Mouse (Mus musculus) intestine, embryonic 14.5 days (tissue): ENCODE results near the gene Atg101. TPM values are rescaled to one million over a fixed set of nuclear protein-coding genes. Genes with fewer than 3 reads are reported as not detected.

ENCODE experiments used
- ATAC-seq: fragments of 200-750 bp; cut with Nextera tagmentation; replicated peaks from 2 replicates; pipeline ENCODE4 v1.8.0; 2017; ENCODE audit warnings: low read depth, moderate number of reproducible peaks, moderate TSS enrichment, moderate library complexity; ENCODE audit not compliant: low FRiP score, low TSS enrichment
- DNase-seq: peaks from one replicate; pipeline ENCODE4 v3.0.0-alpha.2; 2018; ENCODE audit warnings: low spot score
- H3K27ac ChIP-seq: fragments of 300-500 bp; sonication (generic); 2 replicates; pipeline ENCODE4 v1.5.1; 2014; ENCODE audit warnings: low read depth, mild to moderate bottlenecking, control low read depth
- H3K27me3 ChIP-seq: fragments of 300-500 bp; sonication (generic); replicated peaks from 2 replicates; pipeline ENCODE4 v1.6.1; 2014; ENCODE audit warnings: low read length, control low read depth; ENCODE audit not compliant: control insufficient read depth, insufficient read depth
- H3K36me3 ChIP-seq: fragments of 300-500 bp; sonication (generic); 2 replicates; pipeline ENCODE4 v1.6.1; 2014; ENCODE audit warnings: low read length, control low read depth; ENCODE audit not compliant: control insufficient read depth, insufficient read depth
- H3K4me1 ChIP-seq: fragments of 300-500 bp; sonication (generic); replicated peaks from 2 replicates; pipeline ENCODE4 v1.6.1; 2014; ENCODE audit warnings: low read length, control low read depth, mixed read lengths; ENCODE audit not compliant: control insufficient read depth, insufficient read depth
- H3K4me2 ChIP-seq: fragments of 300-500 bp; sonication (generic); 2 replicates; pipeline ENCODE4 v1.6.1; 2014; ENCODE audit warnings: low read length
- H3K4me3 ChIP-seq: fragments of 300-500 bp; sonication (generic); 2 replicates; pipeline ENCODE4 v1.5.1; 2014; ENCODE audit warnings: low read depth, low read length, control low read depth, mixed read lengths
- H3K9ac ChIP-seq: fragments of 300-500 bp; sonication (generic); 2 replicates; pipeline ENCODE4 v1.6.1; 2014; ENCODE audit warnings: mild to moderate bottlenecking, low read length
- H3K9me3 ChIP-seq: fragments of 300-500 bp; sonication (generic); 2 replicates; pipeline ENCODE4 v1.6.1; 2016; ENCODE audit warnings: low read length, control low read depth; ENCODE audit not compliant: control insufficient read depth
- WGBS: fragments of 180-500 bp; shearing (Covaris S2); extraction: QIAGEN DNeasy Blood & Tissue Kit; methylation state at CpG from one replicate; pipeline ENCODE4 v1.1.7; 2014; 5-methylcytosine and 5-hydroxymethylcytosine counted together
- polyA plus RNA-seq: library from polyadenylated mRNA; unstranded; fragments of >200 nt; fragmentation: Nextera tagmentation; extraction: Ambion mirVana; gene quantifications from 2 replicates; pipeline ENCODE4 v1.2.1, GENCODE M21; 2014

Gene Atg101
- polyA plus RNA-seq, 1 experiment from 2014 or later, result 67.1 TPM

GRCm38 (mm10) chr15:101260387-101260786 is 23.7 kb upstream of the Atg101 start:
- Histone ChIP-seq H3K4me3 (no peak overlapping the region), H3K36me3 (no peaks in the 10 kb centered on the region), H3K27me3 (no peaks in the 10 kb centered on the region), H3K4me1 (peaks cover 27% of the 10 kb centered on the region), H3K4me2 (peak overlapping the region; percentile 33; the same call in 1 of the 2 replicates), H3K9ac (0 out of 2 replicates have a peak overlapping the region, but pooled peaks have one; percentile 16), H3K27ac (peak overlapping the region; percentile 91), H3K9me3 (no peaks in the 10 kb centered on the region)
- 36% methylated on average over 10 of the region's 10 CpGs for WGBS
- no peak for DNase-seq
- ATAC-seq, result no peak

DNA sequence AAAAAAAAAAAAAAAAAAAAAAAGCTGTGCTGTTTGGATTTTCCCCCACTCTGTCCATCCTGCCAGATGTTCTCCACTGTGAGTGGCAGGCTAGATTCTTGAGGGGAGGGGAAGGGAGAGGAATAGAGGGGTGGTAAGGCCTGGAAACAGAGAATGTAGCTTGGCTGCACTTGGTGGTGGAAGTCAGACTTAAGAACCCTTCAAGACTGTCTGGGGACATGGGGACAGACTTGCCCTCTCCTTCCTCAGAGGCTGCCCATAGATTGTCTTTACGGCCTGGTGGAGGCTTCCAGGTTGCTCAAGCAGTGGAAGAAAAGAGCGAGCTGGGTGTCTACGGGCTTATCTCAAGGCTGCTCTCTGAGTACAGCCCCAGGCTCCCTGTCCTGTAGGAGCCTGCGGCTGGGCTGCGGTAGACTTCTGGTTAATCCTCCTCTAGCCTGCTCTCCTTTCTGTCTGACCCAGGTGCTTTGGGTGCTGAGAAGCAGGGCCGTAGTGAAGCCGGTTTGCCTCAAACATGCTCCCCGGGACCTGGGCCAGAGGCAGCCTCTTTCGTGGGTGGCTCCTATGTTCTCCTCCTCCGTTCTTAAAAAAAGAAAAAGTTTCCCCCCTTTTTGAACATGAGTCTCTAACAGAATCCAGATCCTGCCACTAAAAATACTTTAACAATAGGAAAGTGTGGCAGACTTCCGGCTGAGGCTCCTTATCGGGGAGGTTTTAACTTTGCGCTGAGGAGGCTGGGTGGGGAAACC is 23.0 kb upstream of the Atg101 start:
- no peaks in the 10 kb centered on the region for H3K27me3 ChIP-seq
- no peak for DNase-seq
- no peak for ATAC-seq
- peak overlapping the region; percentile 91 for H3K27ac ChIP-seq
- no peak overlapping the region for H3K4me3 ChIP-seq
- H3K9me3 ChIP-seq, result no peaks in the 10 kb centered on the region
- peaks cover 33% of the 10 kb centered on the region for H3K4me1 ChIP-seq
- 39% methylated on average over 13 of the region's 13 CpGs for WGBS
- peak overlapping the region; percentile 33 for H3K4me2 ChIP-seq
- peak overlapping the region; percentile 22 for H3K9ac ChIP-seq
- no peaks in the 10 kb centered on the region for H3K36me3 ChIP-seq

GRCm38 (mm10) chr15:101262502-101262901 is 21.6 kb upstream of the Atg101 start:
- 66% methylated on average over 5 of the region's 5 CpGs for WGBS
- H3K9ac ChIP-seq, result no peak overlapping the region
- H3K9me3 ChIP-seq, result no peaks in the 10 kb centered on the region
- H3K4me1 ChIP-seq, result peaks cover 39% of the 10 kb centered on the region
- no peak for DNase-seq
- no peaks in the 10 kb centered on the region for H3K36me3 ChIP-seq
- H3K4me2 ChIP-seq, result no peak overlapping the region
- H3K4me3 ChIP-seq, result no peak overlapping the region
- 0 out of 2 replicates have a peak overlapping the region, but pooled peaks have one; percentile 91 for H3K27ac ChIP-seq
- no peaks in the 10 kb centered on the region for H3K27me3 ChIP-seq
- ATAC-seq, result no peak

DNA sequence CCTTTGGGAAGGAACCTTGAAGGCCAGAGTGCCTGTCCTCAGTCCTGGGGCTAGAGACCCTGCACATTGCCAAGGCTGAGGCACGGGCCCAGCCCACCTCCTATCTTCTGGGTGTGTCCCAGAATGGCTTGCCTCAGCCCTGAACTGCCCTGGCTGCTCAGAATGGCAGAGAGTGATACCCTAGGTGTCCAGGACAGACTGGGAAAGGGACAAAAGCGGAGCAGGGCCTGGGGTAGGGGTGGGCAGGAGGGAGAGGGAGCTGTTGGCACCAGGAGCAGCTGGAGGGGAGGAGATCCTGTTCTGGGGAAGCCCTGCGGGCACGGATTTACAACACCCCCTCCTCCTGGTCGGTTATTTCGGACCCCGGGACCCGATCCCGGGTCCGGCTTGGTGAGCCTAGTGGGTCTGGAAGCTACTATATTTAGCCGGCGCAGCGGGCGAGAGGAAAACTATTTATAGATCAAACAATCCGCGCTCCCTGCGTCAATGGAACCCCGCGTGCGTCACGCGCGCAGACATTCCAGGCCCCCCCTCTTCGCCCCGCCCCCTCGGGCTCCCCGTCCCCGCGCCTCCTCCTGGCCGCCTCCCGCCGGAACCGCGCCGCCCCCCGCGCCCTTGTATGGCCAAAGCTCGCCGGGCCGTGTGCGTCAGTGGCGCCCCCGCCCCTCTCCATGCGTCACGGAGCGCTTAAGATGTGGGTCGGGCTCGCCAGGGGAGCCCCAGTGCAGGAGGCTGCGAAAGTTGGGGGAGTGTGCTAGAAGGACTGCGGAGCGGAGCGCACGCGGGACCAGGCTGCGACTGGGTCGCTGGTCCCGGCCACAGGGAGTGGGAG is 17.7 kb upstream of the Atg101 start:
- peaks cover 14% of the 10 kb centered on the region for H3K36me3 ChIP-seq
- H3K4me2 ChIP-seq, result peak overlapping the region; percentile 70
- peak overlapping the region; percentile 46 for H3K4me3 ChIP-seq
- peaks cover 34% of the 10 kb centered on the region for H3K4me1 ChIP-seq
- no peaks in the 10 kb centered on the region for H3K9me3 ChIP-seq
- no peaks in the 10 kb centered on the region for H3K27me3 ChIP-seq
- H3K27ac ChIP-seq, result peak overlapping the region; percentile 81
- DNase-seq (peak; percentile 93), ATAC-seq (peak; percentile 89)
- WGBS, result under 1% methylated on average over 56 of the region's 57 CpGs
- peak overlapping the region; percentile 61 for H3K9ac ChIP-seq

DNA sequence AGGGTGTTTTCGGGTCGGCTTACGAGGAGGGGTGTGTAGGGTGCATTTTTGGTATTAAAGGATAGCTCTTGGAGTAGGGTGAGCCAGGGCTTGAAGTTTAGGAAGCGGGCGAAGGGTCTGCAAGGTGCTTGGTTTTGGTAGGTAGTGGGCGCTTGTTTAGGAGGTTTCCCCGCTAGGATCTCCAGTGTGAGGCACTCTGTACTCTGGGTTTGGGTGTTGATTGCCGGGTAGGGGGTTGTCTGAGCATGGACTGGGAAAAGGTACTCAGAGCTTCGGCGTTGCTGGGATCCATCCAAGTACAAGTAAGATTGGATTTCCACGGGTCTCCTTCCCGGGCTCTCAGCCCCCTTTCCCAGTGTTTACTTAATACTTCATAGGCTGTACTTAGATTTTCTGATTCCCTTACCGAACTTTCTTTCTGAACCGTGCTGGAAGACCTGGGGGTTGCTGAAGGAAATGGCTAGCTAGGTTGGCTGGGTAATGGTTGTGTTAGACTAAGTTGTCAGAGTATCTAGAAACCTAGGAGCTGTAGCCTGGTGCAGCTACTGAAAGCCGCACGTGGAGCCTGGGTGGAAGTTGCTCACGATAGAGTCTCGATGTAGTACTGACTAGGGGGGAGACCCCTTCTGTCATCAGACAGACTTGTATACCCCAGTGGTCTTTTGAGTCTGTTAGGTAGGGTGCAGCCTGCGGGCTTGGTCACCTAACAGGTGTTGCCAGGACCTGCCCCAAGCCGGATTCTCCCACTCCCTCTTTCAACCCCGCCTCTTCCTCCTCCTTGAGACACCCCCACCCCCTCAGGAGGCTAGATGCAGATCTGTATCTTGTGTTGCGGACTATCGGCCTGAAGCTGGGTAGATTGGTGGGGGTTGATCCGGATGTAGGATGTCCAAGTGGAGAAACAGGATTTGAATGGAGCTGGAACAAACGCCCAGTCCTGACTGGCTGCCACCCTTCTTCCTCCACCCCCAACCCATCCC is 16.7 kb upstream of the Atg101 start:
- H3K4me2 ChIP-seq, result peak overlapping the region; percentile 70
- peak overlapping the region; percentile 46 for H3K4me3 ChIP-seq
- peaks cover 24% of the 10 kb centered on the region for H3K36me3 ChIP-seq
- H3K27me3 ChIP-seq, result no peaks in the 10 kb centered on the region
- H3K9ac ChIP-seq, result peak overlapping the region; percentile 61
- H3K9me3 ChIP-seq, result no peaks in the 10 kb centered on the region
- WGBS, result 3% methylated on average over 25 of the region's 25 CpGs
- peak; percentile 32 for ATAC-seq
- DNase-seq, result no peak
- no peak overlapping the region for H3K27ac ChIP-seq
- peaks cover 24% of the 10 kb centered on the region for H3K4me1 ChIP-seq

DNA sequence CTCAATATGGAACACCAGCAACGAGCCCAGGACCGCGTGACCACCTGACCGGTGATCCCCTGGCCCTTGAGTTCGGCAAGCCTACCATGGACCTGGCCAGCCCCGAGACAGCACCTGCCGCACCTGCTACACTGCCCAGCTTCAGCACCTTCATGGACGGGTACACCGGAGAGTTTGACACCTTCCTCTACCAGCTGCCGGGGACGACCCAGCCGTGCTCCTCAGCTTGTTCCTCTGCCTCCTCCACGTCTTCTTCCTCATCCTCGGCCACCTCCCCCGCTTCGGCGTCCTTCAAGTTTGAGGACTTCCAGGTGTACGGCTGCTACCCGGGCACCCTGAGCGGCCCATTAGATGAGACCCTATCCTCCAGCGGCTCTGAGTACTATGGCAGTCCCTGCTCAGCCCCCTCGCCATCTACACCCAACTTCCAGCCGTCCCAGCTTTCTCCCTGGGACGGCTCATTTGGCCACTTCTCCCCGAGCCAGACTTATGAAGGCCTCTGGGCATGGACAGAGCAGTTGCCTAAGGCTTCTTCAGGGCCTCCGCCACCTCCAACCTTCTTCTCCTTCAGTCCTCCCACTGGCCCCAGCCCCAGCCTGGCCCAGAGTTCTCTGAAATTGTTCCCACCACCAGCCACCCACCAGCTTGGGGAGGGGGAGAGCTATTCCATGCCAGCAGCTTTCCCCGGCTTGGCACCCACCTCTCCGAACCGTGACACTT is 13.8 kb upstream of the Atg101 start:
- no peak overlapping the region for H3K4me2 ChIP-seq
- H3K9me3 ChIP-seq, result no peaks in the 10 kb centered on the region
- DNase-seq, result no peak
- no peak overlapping the region for H3K9ac ChIP-seq
- no peaks in the 10 kb centered on the region for H3K27me3 ChIP-seq
- peaks cover 22% of the 10 kb centered on the region for H3K4me1 ChIP-seq
- peaks cover 39% of the 10 kb centered on the region for H3K36me3 ChIP-seq
- H3K27ac ChIP-seq, result no peak overlapping the region
- WGBS, result 88% methylated on average over 29 of the region's 29 CpGs
- ATAC-seq, result no peak
- no peak overlapping the region for H3K4me3 ChIP-seq

DNA sequence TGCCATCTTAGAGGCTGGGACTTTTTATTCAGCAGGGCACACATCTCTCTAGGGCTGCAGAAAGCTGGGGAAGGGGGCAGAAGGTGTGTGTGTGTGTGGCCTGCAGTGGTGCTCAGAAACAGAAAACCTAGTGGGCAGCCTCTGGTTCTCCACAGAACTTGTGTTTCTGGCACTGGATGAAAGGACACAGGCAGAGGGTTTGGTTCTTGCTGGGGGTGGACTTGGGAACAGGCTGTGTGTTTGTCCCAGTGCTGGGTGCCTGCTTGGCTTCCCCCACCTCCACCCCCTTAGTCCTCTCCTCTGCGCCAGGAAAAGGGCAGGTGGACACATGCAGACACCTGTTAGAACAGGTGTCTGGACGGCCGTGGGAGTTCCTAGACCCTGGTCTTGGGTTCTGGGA is 13.0 kb upstream of the Atg101 start:
- Histone ChIP-seq H3K27me3 (no peaks in the 10 kb centered on the region), H3K27ac (no peak overlapping the region), H3K4me2 (no peak overlapping the region), H3K36me3 (peaks cover 39% of the 10 kb centered on the region), H3K4me3 (no peak overlapping the region), H3K9me3 (no peaks in the 10 kb centered on the region), H3K9ac (no peak overlapping the region), H3K4me1 (peaks cover 15% of the 10 kb centered on the region)
- 86% methylated on average over 3 of the region's 3 CpGs for WGBS
- ATAC-seq, result no peak
- DNase-seq, result no peak
